Mouse (Mus musculus) embryonic facial prominence, embryonic 15.5 days (tissue): ENCODE measurements around the gene Myg1. TPM values are rescaled to one million over a fixed set of nuclear protein-coding genes. Genes with fewer than 3 reads are reported as not detected.

ENCODE experiments used
- ATAC-seq: fragments of 200-750 bp; cut with Nextera tagmentation; 2 replicates; pipeline ENCODE4 v1.8.0; 2017; ENCODE audit warnings: low read depth, moderate TSS enrichment; ENCODE audit not compliant: insufficient number of reproducible peaks, low FRiP score, low TSS enrichment
- H3K27ac ChIP-seq: fragments of 300-500 bp; sonication (generic); replicated peaks from 2 replicates; pipeline ENCODE4 v1.5.1; 2015; ENCODE audit warnings: mild to moderate bottlenecking, inconsistent platforms
- H3K27me3 ChIP-seq: fragments of 300-500 bp; sonication (generic); 2 replicates; pipeline ENCODE4 v1.6.1; 2015; ENCODE audit warnings: inconsistent platforms
- H3K36me3 ChIP-seq: fragments of 300-500 bp; sonication (generic); 2 replicates; pipeline ENCODE4 v1.6.1; 2015; ENCODE audit warnings: mild to moderate bottlenecking, inconsistent platforms
- H3K4me1 ChIP-seq: fragments of 300-500 bp; sonication (generic); 2 replicates; pipeline ENCODE4 v1.6.1; 2015; ENCODE audit warnings: inconsistent platforms
- H3K4me2 ChIP-seq: fragments of 300-500 bp; sonication (generic); replicated peaks from 2 replicates; pipeline ENCODE4 v1.6.1; 2015; ENCODE audit warnings: mild to moderate bottlenecking, inconsistent platforms
- H3K4me3 ChIP-seq: fragments of 300-500 bp; sonication (generic); replicated peaks from 2 replicates; pipeline ENCODE4 v1.5.1; 2015; ENCODE audit warnings: mild to moderate bottlenecking, inconsistent platforms
- H3K9ac ChIP-seq: fragments of 300-500 bp; sonication (generic); 2 replicates; pipeline ENCODE4 v1.6.1; 2015; ENCODE audit warnings: inconsistent platforms
- H3K9me3 ChIP-seq: fragments of 300-500 bp; sonication (generic); replicated peaks from 2 replicates; pipeline ENCODE4 v1.6.1; 2016; ENCODE audit warnings: inconsistent platforms
- WGBS: fragments of 180-500 bp; shearing (Covaris S2); methylation state at CpG from one replicate; pipeline ENCODE4 v1.1.7; 2015; 5-methylcytosine and 5-hydroxymethylcytosine counted together
- polyA plus RNA-seq: library from polyadenylated mRNA; unstranded; fragments of >200 nt; fragmentation: Nextera tagmentation; extraction: Ambion mirVana; gene quantifications from 2 replicates; pipeline ENCODE4 v1.2.1, GENCODE M21; 2015

Myg1 gene
- polyA plus RNA-seq = 95.6 and 99.4 TPM in 2 replicates

- Histone ChIP-seq H3K27ac (peak within 1 kb of the TSS; percentile 82), H3K4me1 (peaks cover 26% of the 10 kb centered on the region), H3K9ac (peak within 1 kb of the TSS; percentile 67), H3K4me2 (peak within 1 kb of the TSS; percentile 74), H3K36me3 (peaks cover 61% of the 10 kb centered on the region), H3K27me3 (no peaks in the 10 kb centered on the region), H3K4me3 (peak within 1 kb of the TSS; percentile 59), H3K9me3 (no peaks in the 10 kb centered on the region)
- under 1% methylated on average over 30 of the region's 30 CpGs for WGBS
- ATAC-seq = peak; percentile 89
Observed at GRCm38 (mm10) chr15:102331610-102332015, at the start of gene Myg1. Myg1 (plus strand) TSS chr15:102331709.

DNA sequence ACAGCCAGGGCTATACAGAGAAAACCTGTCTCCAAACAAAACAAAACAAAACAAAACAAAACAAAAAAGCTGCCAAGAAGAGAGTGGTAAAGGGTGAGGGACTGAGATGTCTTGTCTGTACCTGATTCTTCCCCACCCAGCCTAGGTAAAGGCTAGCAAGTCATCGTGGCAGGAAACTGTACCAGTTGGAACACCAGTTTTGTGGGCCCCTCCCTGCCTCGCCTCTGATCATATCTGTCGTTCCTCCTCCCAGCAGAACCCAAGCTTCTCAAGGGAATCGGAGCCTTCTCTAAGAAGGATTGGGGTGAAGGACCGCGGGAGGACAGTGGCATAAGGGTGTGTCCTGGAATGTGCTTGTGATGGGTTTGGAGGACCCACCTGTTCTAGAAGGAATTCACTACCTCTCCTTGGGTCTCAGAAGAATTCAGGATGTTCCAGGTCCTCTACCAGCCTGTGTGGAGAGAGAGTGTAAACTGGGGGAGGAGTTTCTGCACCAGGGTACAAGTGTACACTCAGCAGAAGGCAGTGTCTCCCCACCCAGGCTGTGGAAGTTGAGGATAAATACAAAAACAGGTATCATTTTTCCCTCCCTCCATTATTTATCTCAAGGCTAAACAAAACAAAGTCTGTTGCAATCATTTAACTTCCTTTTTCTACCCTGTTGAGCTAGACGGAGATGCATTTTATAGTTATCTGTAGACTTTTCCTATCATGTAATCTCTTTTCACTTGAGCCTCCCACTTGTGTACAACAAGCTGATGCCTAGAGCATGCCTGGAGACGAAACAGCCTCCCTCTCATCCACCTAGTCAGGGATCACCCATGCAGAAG, 48.8 kb upstream of the Myg1 start:
- Histone ChIP-seq H3K9ac (no peak overlapping the region), H3K4me1 (peaks cover 26% of the 10 kb centered on the region), H3K4me2 (no peak overlapping the region), H3K9me3 (no peaks in the 10 kb centered on the region), H3K27ac (peak overlapping the region; percentile 11; the same call in 1 of the 2 replicates), H3K27me3 (no peaks in the 10 kb centered on the region), H3K4me3 (no peak overlapping the region), H3K36me3 (peaks cover 22% of the 10 kb centered on the region)
- 71% methylated on average over 8 of the region's 8 CpGs for WGBS
- ATAC-seq = no peak

DNA sequence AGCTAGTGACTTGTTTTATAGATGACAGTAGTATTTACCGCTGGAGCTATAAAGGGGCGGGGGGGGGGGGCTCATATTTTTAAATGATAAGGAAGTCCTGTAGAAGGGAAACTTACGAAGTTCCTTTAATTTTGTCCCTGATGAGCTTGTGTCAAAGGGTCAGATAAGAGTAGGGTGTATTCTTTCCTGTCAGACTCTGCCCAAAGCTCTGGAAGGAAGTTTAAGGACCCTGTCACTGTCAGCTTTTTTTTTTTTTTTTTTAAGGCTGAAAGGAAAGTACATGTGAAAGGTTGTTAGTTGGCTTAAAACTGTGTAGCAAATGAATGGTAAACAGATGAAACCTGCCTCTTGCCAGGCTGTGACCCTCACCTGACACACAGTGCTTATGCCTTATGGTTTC, 47.9 kb upstream of the Myg1 start:
- Histone ChIP-seq H3K27ac (no peak overlapping the region), H3K9me3 (no peaks in the 10 kb centered on the region), H3K4me3 (no peak overlapping the region), H3K36me3 (peaks cover 22% of the 10 kb centered on the region), H3K9ac (no peak overlapping the region), H3K4me2 (no peak overlapping the region), H3K4me1 (peaks cover 24% of the 10 kb centered on the region), H3K27me3 (no peaks in the 10 kb centered on the region)
- WGBS = 78% methylated on average over 3 of the region's 3 CpGs
- no peak for ATAC-seq

GRCm38 (mm10) chr15:102287395-102287794, 44.1 kb upstream of the Myg1 start:
- no peak for ATAC-seq
- Histone ChIP-seq H3K4me1 (no peaks in the 10 kb centered on the region), H3K27me3 (no peaks in the 10 kb centered on the region), H3K9ac (no peak overlapping the region), H3K9me3 (no peaks in the 10 kb centered on the region), H3K27ac (no peak overlapping the region), H3K4me3 (no peak overlapping the region), H3K36me3 (0 out of 2 replicates have a peak, but pooled peaks cover 3% of the 10 kb centered on the region), H3K4me2 (no peak overlapping the region)

DNA sequence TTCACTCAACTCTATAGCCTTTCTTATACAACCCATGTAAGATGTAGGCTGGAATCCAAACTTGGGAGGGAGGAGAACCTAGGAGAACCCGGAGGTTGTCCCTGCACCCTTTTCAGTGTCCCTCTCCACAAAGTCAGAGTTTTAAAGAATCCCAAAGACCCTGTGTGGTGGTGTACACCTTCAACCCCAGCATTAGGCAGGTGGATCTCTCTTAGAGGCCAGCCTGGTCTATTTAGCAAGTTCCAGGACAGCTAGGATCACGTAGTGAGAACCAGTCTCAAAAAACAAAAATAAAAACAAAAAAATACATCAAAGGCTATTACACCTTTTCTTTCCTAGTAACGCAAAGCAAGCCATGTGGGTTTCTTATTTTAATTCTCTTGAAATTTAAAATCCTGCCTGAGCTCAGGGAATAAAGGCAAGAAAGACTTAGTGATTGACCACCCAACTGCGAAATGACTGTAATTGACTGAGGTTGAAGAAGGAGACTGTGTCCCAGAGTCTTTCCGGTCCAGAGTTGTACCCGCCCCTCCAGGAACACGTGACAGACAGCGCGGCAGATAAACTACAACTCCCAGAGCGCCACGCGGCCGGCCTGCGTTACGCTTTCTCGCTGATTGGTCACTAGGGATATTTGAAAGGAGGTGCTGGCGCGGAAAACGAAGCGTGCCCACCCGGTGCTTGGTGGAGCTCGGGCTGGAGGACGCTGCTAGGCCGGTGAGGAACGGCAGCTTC, 35.7 kb upstream of the Myg1 start, which contains the start of gene Espl1:
Gene Espl1, plus strand, starts transcription at position 634 of the 735 bp plus-strand sequence.
- Histone ChIP-seq H3K9ac (peak within 1 kb of the TSS; percentile 28), H3K9me3 (no peaks in the 10 kb centered on the region), H3K4me1 (peaks cover 10% of the 10 kb centered on the region), H3K4me3 (peak within 1 kb of the TSS; percentile 82), H3K27me3 (no peaks in the 10 kb centered on the region), H3K27ac (no peak within 1 kb of the TSS), H3K4me2 (peak within 1 kb of the TSS; percentile 93), H3K36me3 (peaks cover 22% of the 10 kb centered on the region)
- peak; percentile 97 for ATAC-seq
- WGBS = 6% methylated on average over 25 of the region's 25 CpGs

DNA sequence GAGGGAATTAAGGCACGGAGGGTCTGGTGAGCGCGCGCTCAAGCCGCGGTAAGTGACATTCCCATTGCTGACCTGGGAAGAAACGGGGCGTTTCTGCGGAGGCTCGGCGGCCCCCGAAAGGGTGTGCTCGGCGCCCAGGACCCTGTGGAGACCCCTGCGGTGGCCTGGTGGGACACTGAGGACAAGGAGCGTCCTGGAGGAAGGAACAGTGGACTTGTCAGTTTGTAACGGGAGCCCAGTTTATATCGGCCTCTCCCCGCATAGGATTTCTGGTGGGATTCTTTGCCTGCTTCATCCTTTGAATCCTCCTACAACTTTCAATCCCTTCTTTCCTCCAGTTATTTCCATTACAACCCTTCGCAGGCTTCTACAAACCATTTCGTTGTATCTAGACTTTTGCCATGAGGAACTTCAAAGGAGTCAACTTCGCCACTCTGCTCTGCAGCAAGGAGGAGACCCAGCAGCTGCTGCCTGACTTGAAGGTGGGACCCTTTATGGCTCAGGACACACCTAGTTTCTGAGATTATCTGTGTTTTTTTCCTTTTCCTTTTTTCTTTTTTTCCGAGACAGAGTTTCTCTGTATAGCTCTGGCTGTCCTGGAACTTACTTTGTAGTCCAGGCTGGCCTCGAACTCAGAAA, 35.0 kb upstream of the Myg1 start:
- peaks cover 10% of the 10 kb centered on the region for H3K4me1 ChIP-seq
- peak overlapping the region; percentile 28 for H3K9ac ChIP-seq
- peak overlapping the region; percentile 93 for H3K4me2 ChIP-seq
- H3K9me3 ChIP-seq = no peaks in the 10 kb centered on the region
- peaks cover 29% of the 10 kb centered on the region for H3K36me3 ChIP-seq
- peak overlapping the region; percentile 82 for H3K4me3 ChIP-seq
- 3% methylated on average over 24 of the region's 24 CpGs for WGBS
- ATAC-seq = no peak
- H3K27me3 ChIP-seq = no peaks in the 10 kb centered on the region
- no peak overlapping the region for H3K27ac ChIP-seq

- Histone ChIP-seq H3K27me3 (no peaks in the 10 kb centered on the region), H3K27ac (no peak overlapping the region), H3K9ac (no peak overlapping the region), H3K4me2 (no peak overlapping the region), H3K36me3 (peaks cover 66% of the 10 kb centered on the region), H3K4me1 (no peaks in the 10 kb centered on the region), H3K9me3 (no peaks in the 10 kb centered on the region), H3K4me3 (no peak overlapping the region)
- WGBS = 90% methylated on average over 6 of the region's 6 CpGs
- ATAC-seq = no peak
Observed at GRCm38 (mm10) chr15:102302542-102302941, 29.0 kb upstream of the Myg1 start.

DNA sequence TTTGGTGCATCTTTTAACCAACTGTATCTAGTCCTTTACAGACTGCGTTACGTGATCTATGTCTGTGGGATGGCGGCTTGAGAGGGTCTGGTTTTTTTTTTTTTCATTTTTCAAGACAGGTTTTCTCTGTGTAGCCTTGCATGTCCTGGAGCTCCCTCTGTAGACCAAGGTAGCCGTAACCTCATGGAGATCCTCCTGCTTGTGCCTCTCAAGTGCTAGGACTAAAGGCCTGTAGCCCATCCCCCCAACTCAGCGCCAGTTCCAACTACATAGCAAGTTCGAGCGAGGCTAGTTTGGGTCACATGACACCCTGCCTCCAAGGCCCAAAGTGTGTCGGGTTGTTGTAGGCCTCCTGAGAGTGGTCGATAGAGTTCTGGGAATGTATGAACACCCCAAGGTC, 22.8 kb upstream of the Myg1 start:
- 77% methylated on average over 9 of the region's 9 CpGs for WGBS
- no peaks in the 10 kb centered on the region for H3K27me3 ChIP-seq
- no peak overlapping the region for H3K4me2 ChIP-seq
- no peak overlapping the region for H3K9ac ChIP-seq
- no peak overlapping the region for H3K27ac ChIP-seq
- H3K4me3 ChIP-seq = no peak overlapping the region
- H3K36me3 ChIP-seq = peaks cover 69% of the 10 kb centered on the region
- no peaks in the 10 kb centered on the region for H3K4me1 ChIP-seq
- ATAC-seq = no peak
- no peaks in the 10 kb centered on the region for H3K9me3 ChIP-seq

DNA sequence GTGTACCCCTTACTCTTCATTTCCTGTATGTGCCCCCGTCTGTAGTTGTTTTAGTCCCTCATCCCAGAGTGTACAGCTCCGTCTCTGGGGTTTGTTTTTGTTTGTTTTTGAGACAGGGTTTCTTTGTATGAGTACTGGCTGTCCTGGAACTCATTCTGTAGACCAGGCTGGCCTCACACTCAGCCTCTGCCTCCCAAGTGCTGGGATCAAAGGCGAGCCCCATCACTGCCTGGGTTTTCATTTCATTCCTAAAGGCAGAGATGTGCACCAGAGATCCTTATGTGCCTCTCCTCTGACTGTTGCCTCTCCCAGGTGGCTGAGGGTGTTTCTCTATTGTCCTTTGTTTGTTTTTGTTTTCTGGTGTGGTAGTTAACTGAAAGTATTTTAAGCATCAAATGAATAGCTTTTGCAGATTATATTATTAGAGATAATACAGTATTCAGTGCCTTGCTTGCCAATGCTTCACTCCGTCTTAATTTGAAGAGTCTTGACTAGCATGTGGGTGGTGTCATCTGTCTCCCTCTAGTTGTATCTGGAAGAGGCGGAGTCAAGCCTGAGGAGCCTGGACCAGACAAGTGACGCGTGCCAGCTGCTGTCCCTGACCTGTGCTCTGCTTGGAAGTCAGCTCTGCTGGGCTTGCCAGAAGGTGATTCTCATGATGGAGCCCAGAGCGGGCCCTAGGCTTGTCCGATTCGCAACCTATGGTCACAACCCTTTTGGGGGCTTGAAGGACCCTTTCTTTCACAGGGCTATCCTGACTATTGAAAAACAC, 21.2 kb upstream of the Myg1 start:
- ATAC-seq = no peak

DNA sequence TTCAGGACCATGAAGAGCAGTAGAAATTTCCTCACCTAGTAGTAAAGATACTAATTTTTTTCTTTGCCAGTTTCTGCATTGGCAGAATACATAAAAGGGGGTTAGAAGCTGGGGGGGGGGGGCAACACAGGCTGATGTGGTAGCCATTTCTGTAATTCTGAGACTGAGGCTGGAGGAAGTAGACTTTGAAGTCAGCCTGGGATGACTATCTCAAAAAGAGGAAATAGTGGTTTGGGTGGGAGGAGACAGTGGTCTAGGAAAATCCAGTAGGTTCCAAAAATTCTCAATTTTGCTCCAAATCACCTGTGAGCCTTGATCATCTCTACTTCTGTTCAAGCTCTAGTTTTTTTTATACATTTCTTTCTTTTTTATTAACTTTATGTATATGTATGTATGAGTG, 20.0 kb upstream of the Myg1 start:
- H3K27ac ChIP-seq = no peak overlapping the region
- no peak overlapping the region for H3K9ac ChIP-seq
- H3K4me3 ChIP-seq = no peak overlapping the region
- ATAC-seq = no peak
- H3K27me3 ChIP-seq = no peaks in the 10 kb centered on the region
- no peaks in the 10 kb centered on the region for H3K9me3 ChIP-seq
- no peak overlapping the region for H3K4me2 ChIP-seq
- peaks cover 68% of the 10 kb centered on the region for H3K36me3 ChIP-seq
- H3K4me1 ChIP-seq = 0 out of 2 replicates have a peak, but pooled peaks cover 2% of the 10 kb centered on the region

More for the DNA sequence above, 21.2 kb upstream of the Myg1 start:
- Histone ChIP-seq H3K4me3 (no peak overlapping the region), H3K27me3 (no peaks in the 10 kb centered on the region), H3K27ac (no peak overlapping the region), H3K4me1 (no peaks in the 10 kb centered on the region), H3K9me3 (no peaks in the 10 kb centered on the region), H3K9ac (no peak overlapping the region), H3K36me3 (peaks cover 68% of the 10 kb centered on the region), H3K4me2 (no peak overlapping the region)
- 72% methylated on average over 10 of the region's 10 CpGs for WGBS
